Mouse (Mus musculus) kidney, adult 10 weeks (tissue): ENCODE data around the gene 2300009A05Rik. TPM values are rescaled to one million over a fixed set of nuclear protein-coding genes. Genes with fewer than 3 reads are reported as not detected.

ENCODE experiments used
- polyA plus RNA-seq: library from polyadenylated mRNA; stranded (reverse); fragments of 350-450 nt; fragmentation: Illumina TruSeq; extraction: RNeasy Lipid Tissue Mini Kit (QIAGEN cat#74804); gene quantifications from one replicate; pipeline ENCODE4 v1.2.3, GENCODE M21; 2014; ENCODE audit warnings: low read depth, low replicate concordance

Gene 2300009A05Rik
- polyA plus RNA-seq, result 43.7 TPM

DNA sequence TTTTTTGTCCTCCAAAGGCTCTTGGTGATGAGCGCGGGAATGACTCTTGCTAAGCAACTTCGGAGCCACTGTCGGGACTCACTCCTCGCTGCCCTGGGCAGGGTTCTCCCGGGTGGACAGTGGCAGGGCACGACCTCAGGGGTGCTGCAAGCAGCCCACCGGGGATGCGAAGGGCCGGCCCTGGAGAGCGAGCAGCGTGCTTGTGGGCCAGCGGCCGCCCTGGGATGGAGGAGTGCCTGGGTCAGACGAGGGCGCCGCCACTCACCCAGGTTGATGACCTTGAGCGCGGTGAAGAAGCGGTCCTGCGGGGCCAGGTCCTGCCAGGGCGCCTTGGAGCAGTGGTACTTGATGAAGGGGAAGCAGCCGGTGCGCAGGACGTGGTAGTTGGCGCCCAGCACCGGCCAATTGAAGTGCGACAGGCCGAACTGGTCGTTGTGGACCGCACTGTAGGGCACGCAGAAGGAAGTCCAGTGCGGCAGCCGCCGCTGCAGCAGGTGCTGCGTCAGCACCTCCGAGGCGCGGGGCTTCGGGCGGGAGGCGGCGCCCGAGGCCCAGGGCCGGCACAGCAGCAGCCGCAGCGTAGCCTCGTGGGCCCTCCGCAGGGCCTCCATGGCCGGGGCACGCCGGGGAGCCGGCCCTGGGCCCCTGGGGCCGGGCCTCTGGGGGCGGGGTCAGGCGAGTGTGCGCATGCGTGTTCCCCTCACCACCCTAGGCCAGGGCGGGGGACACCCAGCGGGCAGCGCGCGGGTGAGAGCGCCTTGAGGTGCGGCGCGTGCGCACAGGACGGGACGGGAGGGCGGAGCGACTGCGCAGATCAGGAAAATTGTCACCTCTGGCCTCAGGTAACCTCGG is at the start of gene 2300009A05Rik:
2300009A05Rik (minus strand) TSS at position 636 of the 852 bp plus-strand sequence.

DNA sequence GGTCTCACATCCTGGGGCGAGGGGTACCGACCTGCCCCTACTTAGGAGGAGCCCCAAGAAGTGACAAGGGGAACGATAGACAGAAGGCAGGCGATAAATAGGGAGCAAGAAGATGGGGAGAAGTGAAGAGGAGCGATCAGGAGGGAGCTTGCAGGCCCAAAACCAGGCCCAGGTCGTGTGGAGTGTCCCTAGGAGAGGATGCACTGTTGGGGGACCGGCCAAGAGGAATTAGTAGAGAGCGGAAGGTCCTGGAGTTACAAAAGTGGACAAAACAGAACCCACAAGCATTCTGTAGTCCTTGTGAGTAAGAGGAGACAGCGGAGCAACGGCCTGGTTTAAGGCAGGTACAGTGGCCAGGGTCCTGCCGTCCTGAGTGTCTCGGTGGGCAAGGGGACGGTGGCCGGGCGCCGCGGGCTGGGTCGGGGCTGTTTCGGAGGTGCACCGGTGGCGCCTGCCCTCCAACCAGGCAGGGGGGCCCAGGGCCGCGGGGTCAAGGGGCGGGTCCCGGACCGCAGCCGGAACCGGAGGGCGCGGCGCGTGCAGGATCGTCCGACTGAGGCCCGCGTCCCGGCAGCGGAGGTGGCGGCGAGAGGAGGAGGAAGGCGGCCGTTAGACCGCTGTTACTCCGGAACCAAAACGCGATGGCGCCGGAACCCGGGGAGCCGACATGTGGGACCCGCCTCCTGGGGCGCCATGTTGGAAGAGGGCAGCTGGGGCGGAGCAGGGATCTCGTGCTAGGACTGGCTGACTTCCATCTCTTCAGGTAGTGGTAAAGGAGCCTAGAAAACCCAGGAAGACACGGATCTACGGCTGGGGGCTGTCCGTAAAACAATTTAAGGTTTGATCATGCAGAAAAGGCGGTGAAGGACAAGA is 21.5 kb downstream of the 2300009A05Rik start, which contains the start of gene Map2k5:
Map2k5 (minus strand) TSS at position 633 of the 873 bp plus-strand sequence.

Other genes with a start within 250 kb of the 2300009A05Rik start
- 14.1 TPM for gene Map2k5, start 21.3 kb downstream of the 2300009A05Rik start, polyA plus RNA-seq
- 0.16 TPM for gene Iqch, start 203.2 kb upstream of the 2300009A05Rik start, polyA plus RNA-seq
- gene Aagab, start 203.4 kb upstream of the 2300009A05Rik start, polyA plus RNA-seq, result 10.0 TPM